Mouse (Mus musculus): ENCODE results near the gene Omt2a. TPM values are rescaled to one million over a fixed set of nuclear protein-coding genes. Genes with fewer than 3 reads are reported as not detected.
"Not testable (repeated sequence)": the region's sequence is repeated elsewhere in the genome, so short reads cannot be mapped to it uniquely, and the experiment has no call there.

The Omt2a gene
- total and polyA plus RNA-seq, 3 experiments, result not detected

DNA sequence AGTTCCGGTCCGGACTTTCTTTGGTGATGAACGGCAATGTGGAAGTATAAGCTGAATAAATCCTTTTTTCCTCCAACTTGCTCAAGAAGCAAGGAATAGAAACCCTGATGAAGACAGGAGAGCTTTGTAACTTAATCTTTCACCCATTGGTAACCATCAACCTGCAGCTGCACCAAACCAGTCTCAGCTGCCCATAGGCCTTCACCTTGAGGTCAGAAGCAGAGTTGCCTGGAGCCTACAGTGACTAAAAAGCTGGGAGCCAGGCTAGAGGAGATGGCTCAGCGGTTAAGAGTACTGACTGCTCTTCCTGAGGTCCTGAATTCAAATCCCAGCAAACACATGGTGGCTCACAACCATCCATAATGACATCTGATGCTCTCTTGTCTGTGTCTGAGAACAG lies 27.9 kb upstream of the Omt2a start:
- in situ Hi-C loops (cut with MboI; ENCODE audit: low pct_ligation_motif_present, low pct_unique_long_range_greater_than_20kb, low sequenced_read_pairs); H3K9me3 ChIP-seq (replicated peaks; ENCODE audit: low read length); H3K36me3 ChIP-seq (replicated peaks in 1 of 2; ENCODE audit: control insufficient read depth in 1 of 2, insufficient read depth in 1 of 2, low read length in 1 of 2); H3K4me2 ChIP-seq (ENCODE audit: insufficient read depth, low read depth, poor library complexity, severe bottlenecking); dilution Hi-C loops (cut with MboI; ENCODE audit: extremely low pct_ligation_motif_present, extremely low pct_unique_long_range_greater_than_20kb, low sequenced_read_pairs); H3K4me3 ChIP-seq (replicated peaks in 1 of 3; ENCODE audit: low read depth in 2 of 3, low read length in 2 of 3, poor library complexity in 1 of 3); H3K27ac ChIP-seq (ENCODE audit: insufficient read depth, low read depth); DNase-seq (ENCODE audit: extremely low read depth); H3K79me2 ChIP-seq (replicated peaks; ENCODE audit: control insufficient read depth, extremely low read depth, insufficient read depth, poor library complexity, severe bottlenecking); H3K4me1 ChIP-seq (ENCODE audit: control insufficient read depth in 1 of 2, insufficient read depth in 2 of 2); H3K9ac ChIP-seq (ENCODE audit: insufficient read depth, low read depth): not testable (repeated sequence)
- peaks cover 13% of the 10 kb centered on the region for H3K27me3 ChIP-seq (replicated peaks)

- H3K9me3 ChIP-seq (replicated peaks; ENCODE audit: low read length); dilution Hi-C loops (cut with MboI; ENCODE audit: extremely low pct_ligation_motif_present, extremely low pct_unique_long_range_greater_than_20kb, low sequenced_read_pairs); H3K36me3 ChIP-seq (replicated peaks in 1 of 2; ENCODE audit: control insufficient read depth in 1 of 2, insufficient read depth in 1 of 2, low read length in 1 of 2); H3K9ac ChIP-seq (ENCODE audit: insufficient read depth, low read depth); H3K27ac ChIP-seq (ENCODE audit: insufficient read depth, low read depth); H3K4me3 ChIP-seq (replicated peaks in 1 of 3; ENCODE audit: low read depth in 2 of 3, low read length in 2 of 3, poor library complexity in 1 of 3); in situ Hi-C loops (cut with MboI; ENCODE audit: low pct_ligation_motif_present, low pct_unique_long_range_greater_than_20kb, low sequenced_read_pairs); H3K79me2 ChIP-seq (replicated peaks; ENCODE audit: control insufficient read depth, extremely low read depth, insufficient read depth, poor library complexity, severe bottlenecking); H3K4me2 ChIP-seq (ENCODE audit: insufficient read depth, low read depth, poor library complexity, severe bottlenecking); H3K4me1 ChIP-seq (ENCODE audit: control insufficient read depth in 1 of 2, insufficient read depth in 2 of 2); H3K27me3 ChIP-seq (replicated peaks): not testable (repeated sequence)
- DNase-seq (ENCODE audit: extremely low read depth), result peak; percentile 34
- TF ChIP-seq SMC3 (IDR thresholded peaks at IDR 0.05; ENCODE audit: low read depth, low read length), result peak; percentile 32
- peak; percentile 29 for TF ChIP-seq RAD21 (IDR thresholded peaks at IDR 0.05; ENCODE audit: low read depth, low read length)
- TF ChIP-seq CTCF (conservative IDR thresholded peaks at IDR 0.05 in 1 of 2, IDR thresholded peaks at IDR 0.05 in 1 of 2; ENCODE audit: low read depth in 2 of 2, low read length in 2 of 2), result peak; percentile 67
These were observed 25.7 kb upstream of the Omt2a start for GRCm38 (mm10) chr9:78340324-78340723.

DNA sequence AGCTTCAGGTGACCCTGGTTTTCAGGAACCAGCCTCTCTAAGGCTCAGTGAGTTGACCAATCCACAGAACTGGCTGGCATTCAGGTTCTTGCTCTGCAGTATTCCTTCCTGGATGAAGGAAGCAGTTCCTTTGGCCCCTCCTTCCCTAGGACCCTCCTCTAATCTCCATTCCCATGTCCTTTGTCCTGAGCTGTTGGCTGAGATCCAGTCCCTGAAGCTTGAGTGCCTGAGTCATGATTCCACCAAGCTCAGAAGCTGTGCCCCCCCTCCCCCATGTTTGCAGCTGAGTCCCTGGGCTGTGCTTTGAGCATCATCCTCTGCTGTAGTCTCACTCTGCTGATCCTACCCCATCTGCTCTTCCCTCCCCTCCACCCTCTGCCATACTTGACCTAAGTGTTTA lies 22.5 kb upstream of the Omt2a start:
- H3K27me3 ChIP-seq (replicated peaks); H3K9me3 ChIP-seq (replicated peaks; ENCODE audit: low read length); H3K9ac ChIP-seq (ENCODE audit: insufficient read depth, low read depth); dilution Hi-C loops (cut with MboI; ENCODE audit: extremely low pct_ligation_motif_present, extremely low pct_unique_long_range_greater_than_20kb, low sequenced_read_pairs); H3K4me1 ChIP-seq (ENCODE audit: control insufficient read depth in 1 of 2, insufficient read depth in 2 of 2); H3K79me2 ChIP-seq (replicated peaks; ENCODE audit: control insufficient read depth, extremely low read depth, insufficient read depth, poor library complexity, severe bottlenecking); H3K4me2 ChIP-seq (ENCODE audit: insufficient read depth, low read depth, poor library complexity, severe bottlenecking); in situ Hi-C loops (cut with MboI; ENCODE audit: low pct_ligation_motif_present, low pct_unique_long_range_greater_than_20kb, low sequenced_read_pairs); H3K4me3 ChIP-seq (replicated peaks in 1 of 3; ENCODE audit: low read depth in 2 of 3, low read length in 2 of 3, poor library complexity in 1 of 3); H3K27ac ChIP-seq (ENCODE audit: insufficient read depth, low read depth); H3K36me3 ChIP-seq (replicated peaks in 1 of 2; ENCODE audit: control insufficient read depth in 1 of 2, insufficient read depth in 1 of 2, low read length in 1 of 2); DNase-seq (ENCODE audit: extremely low read depth): not testable (repeated sequence)

- H3K9me3 ChIP-seq (replicated peaks; ENCODE audit: low read length); H3K36me3 ChIP-seq (replicated peaks in 1 of 2; ENCODE audit: control insufficient read depth in 1 of 2, insufficient read depth in 1 of 2, low read length in 1 of 2); in situ Hi-C loops (cut with MboI; ENCODE audit: low pct_ligation_motif_present, low pct_unique_long_range_greater_than_20kb, low sequenced_read_pairs); H3K27me3 ChIP-seq (replicated peaks); H3K4me2 ChIP-seq (ENCODE audit: insufficient read depth, low read depth, poor library complexity, severe bottlenecking); H3K4me3 ChIP-seq (replicated peaks in 1 of 3; ENCODE audit: low read depth in 2 of 3, low read length in 2 of 3, poor library complexity in 1 of 3); DNase-seq (ENCODE audit: extremely low read depth); H3K9ac ChIP-seq (ENCODE audit: insufficient read depth, low read depth); H3K4me1 ChIP-seq (ENCODE audit: control insufficient read depth in 1 of 2, insufficient read depth in 2 of 2); H3K27ac ChIP-seq (ENCODE audit: insufficient read depth, low read depth); dilution Hi-C loops (cut with MboI; ENCODE audit: extremely low pct_ligation_motif_present, extremely low pct_unique_long_range_greater_than_20kb, low sequenced_read_pairs); H3K79me2 ChIP-seq (replicated peaks; ENCODE audit: control insufficient read depth, extremely low read depth, insufficient read depth, poor library complexity, severe bottlenecking): not testable (repeated sequence)
These were observed 12.7 kb upstream of the Omt2a start, which contains the start of gene Omt2b for GRCm38 (mm10) chr9:78327289-78327688. Gene Omt2b, plus strand, starts transcription at chr9:78327589.
